Mouse (Mus musculus): ENCODE data around the gene Btnl10. TPM values are rescaled to one million over a fixed set of nuclear protein-coding genes. Genes with fewer than 3 reads are reported as not detected.

Btnl10 gene
- polyA plus RNA-seq, 1 experiment from 2014 or later = not detected

DNA sequence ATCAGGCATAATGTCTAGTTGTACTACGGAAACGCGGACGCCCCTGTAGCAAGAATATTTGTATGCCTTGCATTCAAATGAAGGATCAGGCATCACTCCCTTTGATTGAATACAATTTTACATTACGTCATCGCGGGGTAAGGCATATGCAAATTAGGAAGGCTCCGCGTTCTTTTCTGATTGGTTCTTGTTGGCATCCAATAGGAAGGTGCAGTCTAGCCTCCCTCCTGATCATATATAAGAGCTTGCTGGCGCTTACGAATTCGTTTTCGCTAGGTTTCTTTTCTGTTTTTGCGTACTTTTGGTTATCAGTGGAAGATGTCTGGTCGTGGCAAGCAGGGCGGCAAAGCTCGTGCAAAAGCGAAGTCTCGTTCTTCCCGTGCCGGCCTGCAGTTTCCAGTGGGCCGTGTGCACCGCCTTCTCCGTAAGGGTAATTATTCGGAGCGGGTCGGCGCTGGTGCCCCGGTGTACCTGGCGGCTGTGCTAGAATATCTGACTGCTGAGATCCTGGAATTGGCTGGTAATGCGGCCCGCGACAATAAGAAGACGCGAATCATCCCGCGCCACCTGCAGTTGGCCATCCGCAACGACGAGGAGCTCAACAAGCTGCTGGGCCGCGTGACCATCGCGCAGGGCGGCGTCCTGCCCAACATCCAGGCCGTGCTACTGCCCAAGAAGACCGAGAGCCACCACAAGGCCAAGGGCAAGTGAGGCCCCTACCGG lies 36.9 kb downstream of the Btnl10 start, which contains the start of the genes Hist3h2a and Trim17:
TSS of gene Hist3h2a (plus strand) at position 266 of the 723 bp plus-strand sequence.
TSS of gene Trim17 (plus strand) at position 266 of the 723 bp plus-strand sequence.
- WGBS = under 1% methylated on average over 49 of the region's 49 CpGs
- H3K9ac ChIP-seq (ENCODE audit: low read length) = peak within 1 kb of the TSS; percentile 98

DNA sequence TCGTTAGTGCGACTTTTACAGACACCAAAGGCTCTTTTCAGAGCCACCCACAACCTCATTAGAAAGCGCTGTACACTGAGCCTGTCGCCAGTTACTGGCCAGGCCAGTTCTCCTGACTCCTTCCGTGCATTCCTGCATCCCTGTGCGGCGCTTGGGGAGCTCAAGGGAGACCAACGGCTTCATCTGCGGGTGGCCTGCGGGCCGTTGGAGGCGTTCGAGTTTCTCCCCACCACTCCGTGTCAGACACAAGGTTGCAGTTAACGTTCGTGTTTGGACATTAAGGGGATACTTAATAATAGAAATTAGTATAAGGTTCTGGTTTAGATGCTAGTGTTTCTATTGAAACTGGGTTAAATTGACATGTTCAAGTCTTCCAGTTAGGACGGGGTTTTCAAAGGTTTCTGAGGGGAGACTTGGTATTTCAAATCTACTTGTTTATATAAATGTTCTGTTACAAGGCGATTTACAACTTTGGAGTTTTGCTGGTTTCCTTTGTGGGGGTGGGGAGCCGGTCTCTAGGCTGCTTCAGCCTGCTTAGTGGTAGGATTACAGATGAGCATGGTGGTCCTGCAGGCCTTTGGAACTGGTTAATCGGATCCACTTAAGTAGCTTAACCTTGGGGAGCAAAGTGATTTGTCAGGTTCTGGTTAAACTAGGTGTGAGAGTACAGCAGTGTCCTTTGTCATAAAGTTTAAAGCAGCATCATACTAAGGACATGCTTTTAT lies 37.6 kb downstream of the Btnl10 start:
- H3K36me3 ChIP-seq (ENCODE audit: control insufficient read depth, insufficient read depth, low read length) = no peaks in the 10 kb centered on the region
- H3K4me1 ChIP-seq (ENCODE audit: control insufficient read depth, insufficient read depth, low read length) = peaks cover 35% of the 10 kb centered on the region
- ATAC-seq (ENCODE audit: low FRiP score) = no peak
- H3K4me2 ChIP-seq = peak overlapping the region; percentile 84
- H3K9ac ChIP-seq (ENCODE audit: low read length) = peak overlapping the region; percentile 98
- H3K27me3 ChIP-seq (ENCODE audit: control insufficient read depth, insufficient read depth, low read length) = peaks cover 11% of the 10 kb centered on the region; the same call in 1 of the 2 replicates
- no peaks in the 10 kb centered on the region for H3K9me3 ChIP-seq (ENCODE audit: control insufficient read depth, low read length)
- peak; percentile 98 for DNase-seq (ENCODE audit: low spot score, missing footprints)
- 0% methylated on average over 20 of the region's 20 CpGs for WGBS
- H3K4me3 ChIP-seq (ENCODE audit: low read depth, low read length) = peak overlapping the region; percentile 88
- H3K27ac ChIP-seq (ENCODE audit: low read depth, low read length) = peak overlapping the region; percentile 95

More for the DNA sequence above, 36.9 kb downstream of the Btnl10 start, which contains the start of the genes Hist3h2a and Trim17:
- DNase-seq (ENCODE audit: low spot score, missing footprints) (peak; percentile 98), ATAC-seq (ENCODE audit: low FRiP score) (peak; percentile 90)
- Histone ChIP-seq H3K27ac (ENCODE audit: low read depth, low read length) (peak within 1 kb of the TSS; percentile 95), H3K4me3 (ENCODE audit: low read depth, low read length) (peak within 1 kb of the TSS; percentile 88), H3K4me1 (ENCODE audit: control insufficient read depth, insufficient read depth, low read length) (peaks cover 36% of the 10 kb centered on the region), H3K9me3 (ENCODE audit: control insufficient read depth, low read length) (no peaks in the 10 kb centered on the region), H3K4me2 (peak within 1 kb of the TSS; percentile 95), H3K27me3 (ENCODE audit: control insufficient read depth, insufficient read depth, low read length) (peaks cover 11% of the 10 kb centered on the region; the same call in 1 of the 2 replicates), H3K36me3 (ENCODE audit: control insufficient read depth, insufficient read depth, low read length) (no peaks in the 10 kb centered on the region)

DNA sequence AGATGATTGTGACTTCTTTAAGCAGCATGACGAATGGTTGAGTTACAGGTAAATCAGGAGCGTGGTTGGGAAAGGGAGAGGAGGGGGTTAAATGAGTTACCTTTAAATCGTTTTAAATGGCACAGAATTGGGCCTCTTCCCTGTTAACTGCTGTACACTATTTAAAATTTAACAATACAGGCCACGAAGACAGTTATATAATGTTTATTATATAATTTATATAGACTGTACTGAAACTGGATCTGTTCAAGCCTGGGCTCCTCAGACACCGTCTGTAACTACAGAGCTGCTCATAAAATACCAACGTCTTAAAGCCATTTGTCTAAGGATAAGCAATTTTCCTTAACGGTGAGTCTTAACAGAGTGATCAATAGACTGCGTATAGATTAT lies 38.2 kb downstream of the Btnl10 start:
- Histone ChIP-seq H3K9ac (ENCODE audit: low read length) (peak overlapping the region; percentile 98), H3K4me1 (ENCODE audit: control insufficient read depth, insufficient read depth, low read length) (peaks cover 32% of the 10 kb centered on the region), H3K4me2 (peak overlapping the region; percentile 84), H3K27ac (ENCODE audit: low read depth, low read length) (no peak overlapping the region), H3K4me3 (ENCODE audit: low read depth, low read length) (peak overlapping the region; percentile 88), H3K36me3 (ENCODE audit: control insufficient read depth, insufficient read depth, low read length) (no peaks in the 10 kb centered on the region), H3K9me3 (ENCODE audit: control insufficient read depth, low read length) (no peaks in the 10 kb centered on the region), H3K27me3 (ENCODE audit: control insufficient read depth, insufficient read depth, low read length) (peaks cover 11% of the 10 kb centered on the region; the same call in 1 of the 2 replicates)
- WGBS = 35% methylated on average over 8 of the region's 8 CpGs
- peak; percentile 88 for DNase-seq (ENCODE audit: low spot score, missing footprints)
- no peak for ATAC-seq (ENCODE audit: low FRiP score)

DNA sequence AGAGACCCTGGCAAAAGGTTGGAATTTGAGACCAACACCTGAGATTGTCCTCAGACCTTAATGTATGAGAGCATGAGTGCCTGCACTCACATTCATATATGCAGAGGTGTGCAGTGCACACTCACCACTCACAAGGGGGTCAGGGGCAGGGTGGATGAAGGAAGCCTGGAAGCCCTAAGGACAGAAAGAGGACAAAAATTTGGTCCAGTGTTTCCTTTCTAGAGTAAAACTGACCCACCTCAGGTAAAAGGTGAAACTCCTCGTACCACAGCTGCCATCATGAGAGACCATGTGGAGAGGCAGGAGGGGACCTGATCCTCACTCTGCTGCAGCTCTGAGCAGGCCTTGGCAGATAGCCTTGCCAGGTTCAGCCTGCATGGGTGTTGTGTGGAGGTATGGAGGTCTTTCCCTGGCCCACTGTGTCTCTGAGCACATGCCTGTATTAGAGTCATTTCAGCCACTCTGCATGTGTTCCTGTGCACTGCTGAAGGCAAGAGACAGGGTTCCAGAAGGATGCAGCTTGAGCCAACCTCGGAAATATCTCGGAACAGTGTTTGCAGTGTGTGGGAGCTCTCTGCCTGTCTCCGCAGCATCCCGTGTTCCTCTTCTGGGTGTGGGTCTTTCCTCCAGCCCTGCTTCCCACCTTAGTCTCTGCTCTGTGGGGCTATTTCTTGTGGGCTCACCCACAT lies 39.7 kb downstream of the Btnl10 start:
- Histone ChIP-seq H3K4me2 (peak overlapping the region; percentile 84), H3K9me3 (ENCODE audit: control insufficient read depth, low read length) (no peaks in the 10 kb centered on the region), H3K4me3 (ENCODE audit: low read depth, low read length) (0 out of 2 replicates have a peak overlapping the region, but pooled peaks have one; percentile 88), H3K9ac (ENCODE audit: low read length) (peak overlapping the region; percentile 30), H3K36me3 (ENCODE audit: control insufficient read depth, insufficient read depth, low read length) (no peaks in the 10 kb centered on the region), H3K4me1 (ENCODE audit: control insufficient read depth, insufficient read depth, low read length) (peaks cover 31% of the 10 kb centered on the region), H3K27me3 (ENCODE audit: control insufficient read depth, insufficient read depth, low read length) (peaks cover 17% of the 10 kb centered on the region; the same call in 1 of the 2 replicates), H3K27ac (ENCODE audit: low read depth, low read length) (no peak overlapping the region)
- peak; percentile 80 for DNase-seq (ENCODE audit: low spot score, missing footprints)
- WGBS = 94% methylated on average over 5 of the region's 5 CpGs
- ATAC-seq (ENCODE audit: low FRiP score) = no peak

DNA sequence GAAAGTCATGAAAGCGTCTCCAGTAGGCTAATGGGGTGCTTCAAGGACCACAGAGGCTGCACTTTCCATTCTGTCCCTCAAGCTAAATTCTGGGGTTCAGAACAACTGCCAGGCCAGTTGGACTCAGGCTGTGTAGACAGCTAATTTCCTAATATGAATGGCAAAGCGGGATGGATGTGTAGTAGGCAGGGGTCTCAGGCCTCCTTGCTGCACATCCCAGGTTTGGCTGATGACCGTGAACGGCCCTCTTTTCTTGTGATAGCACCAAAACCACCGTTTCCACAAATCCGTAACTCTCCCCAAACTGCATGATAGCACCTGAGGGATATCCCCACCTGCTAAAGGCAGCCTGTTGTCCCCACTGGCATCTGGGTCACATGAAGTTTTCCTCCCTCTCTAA lies 40.8 kb downstream of the Btnl10 start:
- H3K4me2 ChIP-seq = no peak overlapping the region
- no peak overlapping the region for H3K27ac ChIP-seq (ENCODE audit: low read depth, low read length)
- H3K36me3 ChIP-seq (ENCODE audit: control insufficient read depth, insufficient read depth, low read length) = no peaks in the 10 kb centered on the region
- H3K4me1 ChIP-seq (ENCODE audit: control insufficient read depth, insufficient read depth, low read length) = peaks cover 30% of the 10 kb centered on the region
- peaks cover 17% of the 10 kb centered on the region; the same call in 1 of the 2 replicates for H3K27me3 ChIP-seq (ENCODE audit: control insufficient read depth, insufficient read depth, low read length)
- H3K9ac ChIP-seq (ENCODE audit: low read length) = no peak overlapping the region
- 86% methylated on average over 6 of the region's 6 CpGs for whole genome bisulfite sequencing
- peak; percentile 80 for DNase-seq (ENCODE audit: low spot score, missing footprints)
- H3K9me3 ChIP-seq (ENCODE audit: control insufficient read depth, low read length) = no peaks in the 10 kb centered on the region
- ATAC-seq (ENCODE audit: low FRiP score) = no peak
- no peak overlapping the region for H3K4me3 ChIP-seq (ENCODE audit: low read depth, low read length)

DNA sequence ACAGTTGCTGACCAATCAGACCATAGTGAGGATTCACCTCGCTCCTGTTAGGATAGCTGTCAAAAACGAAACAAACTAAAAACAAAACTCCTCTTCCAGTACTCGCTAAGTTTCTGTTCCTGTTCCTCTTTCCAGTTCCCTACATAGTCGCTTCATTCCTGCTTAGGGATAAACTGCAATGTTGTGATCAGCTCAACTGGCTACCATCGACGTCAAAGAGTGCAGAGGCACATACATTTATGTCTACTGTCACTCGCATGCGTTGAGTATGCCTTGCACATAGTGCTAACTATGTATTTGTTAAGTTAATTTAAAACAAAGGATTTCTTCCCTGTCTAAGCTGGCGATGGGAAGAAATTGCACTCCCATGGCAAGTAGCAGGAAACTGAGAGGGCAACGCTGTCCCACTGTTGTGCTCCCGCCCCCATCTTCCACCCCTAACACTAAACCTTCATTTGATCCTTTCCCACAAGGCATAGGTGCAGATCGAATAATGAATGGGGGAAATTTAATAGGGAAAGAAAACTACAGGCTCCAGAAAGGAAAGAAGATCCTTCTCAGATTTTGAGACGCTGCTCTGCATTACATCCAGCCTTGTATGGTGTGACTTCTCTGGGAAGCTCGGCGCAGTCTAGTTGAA lies 41.6 kb downstream of the Btnl10 start:
- no peaks in the 10 kb centered on the region for H3K36me3 ChIP-seq (ENCODE audit: control insufficient read depth, insufficient read depth, low read length)
- peaks cover 27% of the 10 kb centered on the region for H3K4me1 ChIP-seq (ENCODE audit: control insufficient read depth, insufficient read depth, low read length)
- DNase-seq (ENCODE audit: low spot score, missing footprints) (peak; percentile 84), ATAC-seq (ENCODE audit: low FRiP score) (no peak)
- peak overlapping the region; percentile 39 for H3K4me3 ChIP-seq (ENCODE audit: low read depth, low read length)
- no peaks in the 10 kb centered on the region for H3K9me3 ChIP-seq (ENCODE audit: control insufficient read depth, low read length)
- H3K27ac ChIP-seq (ENCODE audit: low read depth, low read length) = peak overlapping the region; percentile 20; the same call in 1 of the 2 replicates
- WGBS = 43% methylated on average over 15 of the region's 15 CpGs
- peaks cover 17% of the 10 kb centered on the region; the same call in 1 of the 2 replicates for H3K27me3 ChIP-seq (ENCODE audit: control insufficient read depth, insufficient read depth, low read length)
- H3K4me2 ChIP-seq = peak overlapping the region; percentile 72
- H3K9ac ChIP-seq (ENCODE audit: low read length) = peak overlapping the region; percentile 47

DNA sequence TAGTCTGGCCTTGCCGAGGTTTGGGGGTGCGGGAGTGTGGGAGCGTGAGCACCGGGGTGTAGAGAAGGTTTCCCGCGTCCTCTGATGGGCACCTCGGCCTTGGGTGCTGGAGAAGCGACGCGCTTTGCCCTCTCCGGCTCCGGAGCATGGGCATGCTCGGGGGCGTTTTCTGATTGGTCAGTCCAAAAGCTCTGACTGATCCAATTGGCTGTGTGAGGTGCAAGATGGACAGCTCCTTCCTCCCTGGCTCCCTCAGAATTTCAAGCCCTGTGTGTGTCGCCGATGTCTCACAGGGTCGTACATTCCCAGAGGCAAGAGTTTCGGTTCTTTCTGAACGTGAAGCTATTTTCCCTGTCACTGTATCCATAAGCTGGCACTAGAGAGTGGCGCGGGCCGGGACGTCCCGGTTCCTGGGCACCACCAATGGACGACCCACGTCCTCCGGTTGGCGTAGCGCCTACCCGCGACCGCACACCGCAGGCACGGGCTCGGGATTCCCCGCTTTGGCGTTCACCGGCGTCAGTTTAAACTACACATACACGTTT lies 42.3 kb downstream of the Btnl10 start:
- H3K27ac ChIP-seq (ENCODE audit: low read depth, low read length) = peak overlapping the region; percentile 20; the same call in 1 of the 2 replicates

More for the DNA sequence above, 42.3 kb downstream of the Btnl10 start:
- WGBS = 4% methylated on average over 40 of the region's 40 CpGs
- peaks cover 27% of the 10 kb centered on the region for H3K4me1 ChIP-seq (ENCODE audit: control insufficient read depth, insufficient read depth, low read length)
- peak overlapping the region; percentile 72 for H3K4me2 ChIP-seq
- peaks cover 17% of the 10 kb centered on the region; the same call in 1 of the 2 replicates for H3K27me3 ChIP-seq (ENCODE audit: control insufficient read depth, insufficient read depth, low read length)
- peak; percentile 97 for DNase-seq (ENCODE audit: low spot score, missing footprints)
- H3K4me3 ChIP-seq (ENCODE audit: low read depth, low read length) = peak overlapping the region; percentile 39
- no peaks in the 10 kb centered on the region for H3K9me3 ChIP-seq (ENCODE audit: control insufficient read depth, low read length)
- peak; percentile 81 for ATAC-seq (ENCODE audit: low FRiP score)
- no peaks in the 10 kb centered on the region for H3K36me3 ChIP-seq (ENCODE audit: control insufficient read depth, insufficient read depth, low read length)
- peak overlapping the region; percentile 47 for H3K9ac ChIP-seq (ENCODE audit: low read length)

Data from midbrain, embryonic 11.5 days (tissue).